Mouse (Mus musculus) heart, adult 9 months (tissue): ENCODE measurements around the gene Atg16l1.

Experiments
- DNase-seq, 2 experiments: peaks; one replicate each; pipeline ENCODE4 v3.0.0; 2022; ENCODE audit warnings: low spot score in 2 of 2

Gene Atg16l1

GRCm38 (mm10) chr1:87829621-87830211 lies 74.0 kb downstream of the Atg16l1 start:
- DNase-seq = peak; percentile 34 to 53

DNA sequence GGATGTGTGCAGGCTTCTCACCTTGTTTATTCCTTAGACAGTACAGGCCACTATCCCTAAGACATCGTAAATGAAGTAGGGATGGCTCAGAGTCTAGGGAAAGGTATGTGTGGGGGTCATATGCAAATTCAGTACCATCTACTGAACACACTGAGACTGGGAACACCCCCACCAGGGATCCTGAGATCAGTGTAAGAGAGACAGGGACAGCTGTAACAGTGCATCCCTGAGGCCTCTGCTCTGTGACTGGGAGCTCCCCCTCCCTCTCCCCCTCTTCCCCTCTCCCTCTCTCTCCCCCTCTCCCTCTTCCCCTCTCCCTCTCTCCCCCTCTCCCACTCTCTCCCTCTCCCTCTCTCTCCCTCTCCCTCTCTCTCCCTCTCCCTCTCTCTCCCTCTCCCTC lies 80.8 kb downstream of the Atg16l1 start:
- DNase-seq = no peak

GRCm38 (mm10) chr1:87837018-87837417 lies 81.3 kb downstream of the Atg16l1 start:
- no peak for DNase-seq

DNA sequence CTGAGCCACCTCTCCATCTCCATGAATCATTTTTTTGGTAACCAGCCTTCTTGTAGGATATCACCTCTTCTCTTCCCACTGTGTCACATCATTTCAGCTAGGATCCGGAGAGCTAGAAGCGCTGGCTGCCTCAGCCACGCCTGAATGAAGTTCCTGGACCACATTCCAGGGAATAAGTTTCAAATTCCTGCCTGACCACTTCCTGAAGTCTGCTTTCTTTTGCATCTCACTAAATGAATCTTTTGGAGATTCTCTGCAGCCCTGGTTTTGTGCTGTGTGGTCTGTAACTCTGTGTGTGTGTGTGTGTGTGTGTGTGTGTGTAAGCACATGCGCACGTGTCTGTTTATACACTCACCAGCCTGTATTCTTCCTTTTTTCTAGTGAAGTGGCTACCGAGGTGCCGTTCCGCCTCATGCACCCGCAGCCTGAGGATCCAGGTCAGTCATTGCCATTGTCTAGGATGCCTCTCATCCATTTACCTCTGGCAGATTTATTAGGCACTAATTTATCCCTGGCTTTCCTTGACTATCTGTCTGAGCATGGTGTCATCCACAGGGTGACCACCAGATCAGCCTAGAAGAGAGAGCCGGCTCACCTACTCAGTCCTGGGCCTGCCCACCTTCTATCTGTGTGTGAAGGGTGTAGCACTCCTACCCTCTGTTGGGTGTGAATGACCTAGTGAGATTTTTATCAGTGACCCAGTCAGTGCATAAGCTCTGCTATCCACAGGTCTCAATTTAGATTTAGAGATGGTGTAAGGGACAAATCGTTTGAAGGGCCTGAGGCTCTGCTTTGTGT lies 84.9 kb downstream of the Atg16l1 start:
- no peak for DNase-seq
